Mouse (Mus musculus): ENCODE data around the gene BC048679. TPM values are rescaled to one million over a fixed set of nuclear protein-coding genes. Genes with fewer than 3 reads are reported as not detected.
"Not testable (repeated sequence)": the region's sequence is repeated elsewhere in the genome, so short reads cannot be mapped to it uniquely, and the experiment has no call there.

BC048679 gene
- polyA plus RNA-seq, 1 experiment from 2014 or later = not detected

DNA sequence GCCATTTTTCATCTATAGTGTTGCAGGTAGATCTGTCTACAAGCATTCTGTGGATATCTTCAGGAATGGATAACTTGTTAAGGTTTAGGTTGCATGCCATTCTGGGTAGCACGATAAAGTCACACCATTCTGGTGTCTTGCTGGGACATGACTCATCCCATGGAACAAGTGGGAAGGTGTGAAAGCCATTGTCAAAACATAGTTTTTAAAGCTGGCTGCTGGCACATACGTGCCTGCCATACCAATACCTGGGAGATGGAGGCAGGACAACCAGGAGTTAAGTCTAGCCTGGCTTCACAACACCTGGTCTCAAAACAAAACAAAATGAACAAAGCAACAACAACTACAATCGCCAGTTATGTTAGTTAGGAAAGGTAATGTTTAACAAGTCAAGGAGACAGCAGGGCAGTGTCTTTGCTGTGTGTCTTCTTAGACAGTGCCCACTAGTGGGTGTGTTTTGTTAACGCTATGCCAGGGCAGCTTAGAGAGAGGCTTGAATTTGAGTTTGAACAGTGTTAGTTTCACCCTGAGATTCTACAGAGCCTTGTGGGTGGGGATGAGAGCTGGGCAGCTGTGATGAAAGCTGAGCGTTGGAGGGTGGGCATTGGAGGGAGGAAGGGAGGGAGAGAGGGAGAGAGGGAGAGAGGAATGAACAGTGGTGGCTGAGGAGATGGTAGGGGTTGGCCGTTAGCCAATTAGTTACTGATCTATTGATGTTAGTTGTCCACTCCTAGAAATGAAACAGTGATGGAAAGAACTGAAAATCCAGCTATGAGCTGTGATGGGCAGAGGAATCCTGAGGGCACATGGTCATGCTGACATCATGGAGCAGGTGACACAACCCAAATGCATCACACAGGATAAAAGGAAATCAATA, 18.3 kb upstream of the BC048679 start:
- WGBS = 66% methylated on average over 6 of the region's 6 CpGs
- Histone ChIP-seq H3K4me1 (no peaks in the 10 kb centered on the region), H3K27me3 (no peaks in the 10 kb centered on the region), H3K4me3 (no peak overlapping the region), H3K4me2 (no peak overlapping the region), H3K27ac (no peak overlapping the region), H3K9ac (no peak overlapping the region), H3K36me3 (no peaks in the 10 kb centered on the region), H3K9me3 (no peaks in the 10 kb centered on the region)
- no peak for ATAC-seq (ENCODE audit: insufficient number of reproducible peaks, low FRiP score, low TSS enrichment, low read depth)

DNA sequence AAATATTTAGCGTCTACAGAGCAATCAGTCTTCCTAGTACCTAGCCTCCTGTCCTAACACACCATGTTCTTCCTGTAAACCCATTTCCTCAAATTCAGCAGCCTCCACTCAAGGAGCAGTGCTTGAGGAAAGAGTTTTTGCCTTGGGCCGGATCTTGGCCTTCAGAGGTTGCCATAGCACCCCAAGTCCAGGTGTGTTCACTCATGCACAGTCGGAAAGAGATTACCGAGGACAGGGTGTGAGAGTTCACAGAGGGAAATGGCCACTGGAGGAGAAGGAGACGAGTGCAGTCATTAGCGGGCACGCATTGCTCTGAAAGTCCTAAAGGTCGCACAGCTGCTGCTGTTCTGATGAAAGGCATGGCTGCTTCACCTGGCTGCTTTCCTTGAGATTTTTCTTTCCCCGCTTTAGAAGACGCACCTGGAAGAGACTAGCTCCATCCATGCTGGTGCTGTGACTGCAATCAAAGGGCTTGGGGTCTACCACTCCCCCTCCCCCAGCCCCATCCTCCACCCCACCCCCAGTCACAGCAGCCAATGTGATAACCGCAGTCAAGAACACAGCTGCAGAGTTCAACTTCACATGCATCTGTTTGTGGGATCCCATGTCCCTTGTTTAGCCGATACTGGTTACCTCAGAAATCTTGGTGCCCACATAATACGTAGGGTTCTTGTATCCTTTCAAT, 17.0 kb upstream of the BC048679 start:
- H3K4me2 ChIP-seq = no peak overlapping the region
- H3K27me3 ChIP-seq = no peaks in the 10 kb centered on the region
- no peaks in the 10 kb centered on the region for H3K36me3 ChIP-seq
- no peak overlapping the region for H3K4me3 ChIP-seq
- no peaks in the 10 kb centered on the region for H3K4me1 ChIP-seq
- no peak overlapping the region for H3K9ac ChIP-seq
- H3K9me3 ChIP-seq = no peaks in the 10 kb centered on the region
- WGBS = 52% methylated on average over 13 of the region's 13 CpGs
- no peak for ATAC-seq (ENCODE audit: insufficient number of reproducible peaks, low FRiP score, low TSS enrichment, low read depth)
- no peak overlapping the region for H3K27ac ChIP-seq

DNA sequence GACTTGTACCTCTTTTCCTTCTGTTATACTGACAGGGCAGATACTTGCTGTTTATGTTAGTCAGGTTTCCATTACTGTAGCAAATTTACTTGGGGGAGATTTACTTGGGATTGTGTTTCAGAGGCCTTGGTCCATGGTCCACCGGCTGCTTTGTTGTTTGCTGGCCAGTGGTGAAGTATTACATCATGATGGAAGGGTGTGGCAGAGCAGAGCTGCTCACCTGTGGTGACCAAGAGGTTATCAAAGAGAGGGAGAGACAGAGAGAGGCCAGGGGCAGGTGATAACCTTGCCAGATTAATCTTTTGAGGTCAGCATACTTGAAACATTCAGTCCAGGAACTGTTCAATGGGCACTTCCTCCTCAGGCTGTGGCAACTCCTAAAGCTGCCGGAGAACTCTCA, 3.0 kb upstream of the BC048679 start:
- Histone ChIP-seq H3K36me3 (no peaks in the 10 kb centered on the region), H3K27ac (no peak overlapping the region)
- 77% methylated on average over 2 of the region's 2 CpGs for WGBS

DNA sequence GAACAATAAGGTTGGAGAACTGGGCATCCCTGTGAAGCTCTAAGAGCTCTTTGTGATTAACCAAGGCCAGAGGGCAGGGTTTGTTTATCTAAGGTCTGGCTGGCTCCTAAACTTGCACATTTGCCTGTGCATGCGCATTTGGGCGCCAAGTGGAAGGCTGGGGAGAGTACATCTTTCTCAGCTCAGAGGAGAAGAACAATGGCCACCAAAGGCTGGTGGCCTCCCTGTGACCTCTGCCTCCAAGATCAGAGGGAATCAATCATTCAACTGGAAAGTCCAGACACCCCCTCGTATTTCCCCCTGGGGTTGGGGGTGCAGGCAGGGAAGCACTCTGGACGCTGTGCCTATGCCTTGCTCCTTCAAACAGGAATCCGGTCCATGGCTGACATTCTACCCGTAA, 910 bp downstream of the BC048679 start:
- H3K9ac ChIP-seq = no peak overlapping the region
- no peaks in the 10 kb centered on the region for H3K36me3 ChIP-seq
- WGBS = 43% methylated on average over 6 of the region's 6 CpGs
- no peak overlapping the region for H3K27ac ChIP-seq
- peaks cover 51% of the 10 kb centered on the region for H3K27me3 ChIP-seq
- no peaks in the 10 kb centered on the region for H3K9me3 ChIP-seq
- H3K4me2 ChIP-seq = no peak overlapping the region
- peaks cover 10% of the 10 kb centered on the region for H3K4me1 ChIP-seq
- no peak for ATAC-seq (ENCODE audit: insufficient number of reproducible peaks, low FRiP score, low TSS enrichment, low read depth)
- no peak overlapping the region for H3K4me3 ChIP-seq

More for the DNA sequence above, 3.0 kb upstream of the BC048679 start:
- Histone ChIP-seq H3K9ac (no peak overlapping the region), H3K4me2 (no peak overlapping the region), H3K9me3 (no peaks in the 10 kb centered on the region), H3K4me3 (no peak overlapping the region), H3K27me3 (peaks cover 13% of the 10 kb centered on the region; the same call in 1 of the 2 replicates), H3K4me1 (no peaks in the 10 kb centered on the region)
- ATAC-seq (ENCODE audit: insufficient number of reproducible peaks, low FRiP score, low TSS enrichment, low read depth) = no peak

DNA sequence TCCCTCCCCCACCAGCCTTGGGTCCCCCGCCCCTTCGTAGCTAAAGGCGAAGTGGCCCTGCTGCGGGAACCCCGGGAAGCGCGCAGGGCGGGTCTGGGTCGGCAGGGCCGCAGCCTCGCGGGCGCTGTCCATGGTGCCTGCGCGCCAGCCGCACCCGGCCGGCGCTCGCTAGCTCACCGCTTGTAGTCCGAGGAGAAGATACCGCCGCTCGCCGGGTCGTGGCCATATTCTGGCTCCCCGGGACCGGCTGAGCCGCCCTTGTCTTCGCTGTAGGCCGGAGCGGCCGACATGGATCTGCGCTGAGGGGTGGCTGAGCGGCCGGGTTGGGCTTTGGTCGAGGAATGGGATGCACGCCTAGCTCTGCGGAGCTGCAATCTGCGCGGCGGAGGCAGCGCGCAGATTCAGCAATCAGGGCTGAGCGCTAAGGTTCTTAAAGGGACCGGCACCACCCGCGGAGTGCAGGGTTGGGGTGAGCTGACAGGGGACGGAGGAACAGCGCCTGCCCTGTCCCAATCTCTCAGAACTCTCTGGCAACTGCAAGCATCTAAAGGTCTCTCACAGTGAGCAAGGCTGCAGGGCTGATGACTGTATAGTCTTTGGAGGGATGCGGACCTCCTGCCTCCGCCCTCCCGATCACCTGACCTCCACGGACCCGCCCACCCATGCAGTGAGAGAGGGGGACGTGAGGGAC, 4.6 kb downstream of the BC048679 start, which contains the start of gene Ap3b2:
Gene Ap3b2, minus strand, starts transcription at position 595 of the 691 bp plus-strand sequence.
- ATAC-seq (ENCODE audit: insufficient number of reproducible peaks, low FRiP score, low TSS enrichment, low read depth) = 0 out of 2 replicates have a peak, but pooled peaks have one; percentile 44
- under 1% methylated on average over 57 of the region's 57 CpGs for WGBS
- no peak within 1 kb of the TSS; the same call in 1 of the 2 replicates for H3K9ac ChIP-seq

DNA sequence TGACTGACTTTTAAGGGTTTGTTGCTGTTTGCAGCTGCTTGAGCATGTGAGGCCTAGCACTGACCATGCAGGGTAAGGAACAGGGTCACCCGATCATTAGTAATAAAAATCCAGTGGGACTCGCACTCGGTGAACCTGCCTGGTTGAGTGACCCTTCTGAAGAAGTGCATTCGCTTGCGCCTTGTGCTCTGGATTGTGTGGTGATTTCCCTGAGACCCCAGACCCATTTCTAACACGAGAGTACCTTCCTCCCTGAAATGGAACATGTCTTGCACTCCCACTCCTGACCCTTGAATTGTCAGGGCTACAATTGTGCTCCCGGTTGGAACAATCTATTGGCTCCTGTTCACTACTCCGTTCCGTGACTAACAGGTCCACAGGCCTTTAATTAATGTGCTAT, 5.5 kb downstream of the BC048679 start:
- peaks cover 10% of the 10 kb centered on the region for H3K4me1 ChIP-seq
- no peak overlapping the region for H3K9ac ChIP-seq
- H3K9me3 ChIP-seq = no peaks in the 10 kb centered on the region
- WGBS = 47% methylated on average over 9 of the region's 9 CpGs
- no peak overlapping the region for H3K4me2 ChIP-seq
- no peak for ATAC-seq (ENCODE audit: insufficient number of reproducible peaks, low FRiP score, low TSS enrichment, low read depth)
- H3K4me3 ChIP-seq = no peak overlapping the region
- H3K27ac ChIP-seq = no peak overlapping the region
- no peaks in the 10 kb centered on the region for H3K36me3 ChIP-seq
- peaks cover 56% of the 10 kb centered on the region for H3K27me3 ChIP-seq

More for the DNA sequence above, 4.6 kb downstream of the BC048679 start, which contains the start of gene Ap3b2:
- peak within 1 kb of the TSS; percentile 46 for H3K4me3 ChIP-seq
- H3K4me1 ChIP-seq = peaks cover 10% of the 10 kb centered on the region
- peaks cover 60% of the 10 kb centered on the region for H3K27me3 ChIP-seq
- no peak within 1 kb of the TSS for H3K27ac ChIP-seq
- H3K9me3 ChIP-seq = no peaks in the 10 kb centered on the region
- peak within 1 kb of the TSS; percentile 93 for H3K4me2 ChIP-seq
- H3K36me3 ChIP-seq = no peaks in the 10 kb centered on the region

DNA sequence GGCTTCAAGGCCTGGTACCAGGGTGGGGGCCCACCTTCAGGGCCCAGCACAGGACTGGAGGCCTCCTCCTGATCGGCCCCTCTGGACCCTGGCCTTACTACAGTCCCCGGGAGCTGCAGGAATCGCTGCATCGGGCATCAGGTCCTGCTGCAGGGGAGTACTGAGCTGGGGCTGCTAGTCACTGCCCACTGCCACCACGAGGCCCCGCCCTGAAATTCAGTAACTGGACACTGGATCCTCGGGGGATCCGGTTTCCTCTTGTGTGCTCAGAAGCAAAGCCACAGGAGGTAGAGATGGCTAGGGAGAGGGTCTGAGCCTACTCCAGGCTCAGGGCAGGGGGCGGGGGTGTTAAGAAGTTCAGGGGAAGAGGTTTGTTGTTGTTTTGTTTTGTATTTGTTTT, 8.4 kb downstream of the BC048679 start:
- H3K36me3 ChIP-seq = no peaks in the 10 kb centered on the region
- H3K4me2 ChIP-seq = no peak overlapping the region

DNA sequence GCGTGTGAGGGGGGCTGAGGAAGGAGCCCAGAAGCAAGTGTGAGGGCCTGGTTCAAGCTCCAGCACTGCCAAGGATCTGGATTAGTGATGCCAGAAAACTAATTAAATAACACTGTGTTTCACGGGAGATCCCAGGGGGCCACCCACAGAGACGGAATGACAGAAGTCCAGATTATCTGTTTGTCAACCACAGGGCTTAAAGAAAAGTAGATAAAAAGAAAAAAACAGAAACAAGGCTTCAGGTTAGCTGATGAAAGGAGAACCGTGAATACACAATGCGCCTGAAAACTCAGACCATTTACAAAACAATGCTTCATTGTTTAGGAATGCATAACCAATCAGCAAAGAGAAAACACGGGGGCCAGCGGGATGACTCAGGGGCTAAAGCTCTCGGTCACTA, 17.3 kb downstream of the BC048679 start:
- 14% methylated on average over 8 of the region's 8 CpGs for WGBS
- H3K9ac ChIP-seq = no peak overlapping the region
- H3K4me3 ChIP-seq = no peak overlapping the region
- no peak for ATAC-seq (ENCODE audit: insufficient number of reproducible peaks, low FRiP score, low TSS enrichment, low read depth)
- 0 out of 2 replicates have a peak, but pooled peaks cover 7% of the 10 kb centered on the region for H3K4me1 ChIP-seq
- peaks cover 22% of the 10 kb centered on the region for H3K27me3 ChIP-seq
- H3K27ac ChIP-seq = no peak overlapping the region
- H3K4me2 ChIP-seq = no peak overlapping the region
- no peaks in the 10 kb centered on the region for H3K9me3 ChIP-seq
- no peaks in the 10 kb centered on the region for H3K36me3 ChIP-seq

More for the DNA sequence above, 8.4 kb downstream of the BC048679 start:
- peaks cover 34% of the 10 kb centered on the region for H3K27me3 ChIP-seq
- H3K27ac ChIP-seq = no peak overlapping the region
- no peak overlapping the region for H3K4me3 ChIP-seq
- 9% methylated on average over 9 of the region's 9 CpGs for WGBS
- H3K9ac ChIP-seq = no peak overlapping the region
- no peak for ATAC-seq (ENCODE audit: insufficient number of reproducible peaks, low FRiP score, low TSS enrichment, low read depth)
- H3K9me3 ChIP-seq = no peaks in the 10 kb centered on the region
- peaks cover 10% of the 10 kb centered on the region for H3K4me1 ChIP-seq

DNA sequence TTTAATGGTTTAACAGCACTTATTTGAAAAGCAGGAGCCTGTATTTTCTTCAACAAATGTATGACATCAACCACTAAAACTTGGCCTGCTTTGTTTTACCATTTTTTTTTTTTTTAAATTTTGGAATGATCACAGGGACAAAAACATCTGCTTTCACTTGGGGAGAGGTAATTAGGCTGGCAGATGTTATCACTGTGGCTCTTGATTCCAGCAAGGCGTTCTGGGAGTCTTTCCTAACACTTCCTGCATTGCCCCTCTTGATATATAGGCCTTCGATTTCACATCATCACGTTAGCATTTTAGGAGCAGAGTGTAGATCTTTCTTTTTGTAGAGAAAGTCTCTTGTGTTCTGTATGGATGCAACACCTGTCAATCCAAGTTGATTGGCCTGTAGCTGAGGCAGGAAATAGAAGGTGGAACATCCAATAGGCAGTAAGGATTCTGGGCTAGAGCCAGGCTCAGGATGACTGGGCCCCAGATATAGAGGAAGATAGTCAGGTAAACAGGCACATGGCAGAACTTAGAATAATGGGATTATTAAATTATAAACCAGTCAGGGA, 18.5 kb downstream of the BC048679 start:
- ATAC-seq (ENCODE audit: insufficient number of reproducible peaks, low FRiP score, low TSS enrichment, low read depth) = no peak
- H3K4me1 ChIP-seq = 0 out of 2 replicates have a peak, but pooled peaks cover 7% of the 10 kb centered on the region
- no peak overlapping the region for H3K27ac ChIP-seq
- no peaks in the 10 kb centered on the region for H3K36me3 ChIP-seq
- 25% methylated on average over 3 of the region's 3 CpGs for WGBS
- H3K4me3 ChIP-seq = no peak overlapping the region
- no peaks in the 10 kb centered on the region for H3K9me3 ChIP-seq
- H3K4me2 ChIP-seq = no peak overlapping the region
- H3K9ac ChIP-seq = no peak overlapping the region
- H3K27me3 ChIP-seq = peaks cover 27% of the 10 kb centered on the region

DNA sequence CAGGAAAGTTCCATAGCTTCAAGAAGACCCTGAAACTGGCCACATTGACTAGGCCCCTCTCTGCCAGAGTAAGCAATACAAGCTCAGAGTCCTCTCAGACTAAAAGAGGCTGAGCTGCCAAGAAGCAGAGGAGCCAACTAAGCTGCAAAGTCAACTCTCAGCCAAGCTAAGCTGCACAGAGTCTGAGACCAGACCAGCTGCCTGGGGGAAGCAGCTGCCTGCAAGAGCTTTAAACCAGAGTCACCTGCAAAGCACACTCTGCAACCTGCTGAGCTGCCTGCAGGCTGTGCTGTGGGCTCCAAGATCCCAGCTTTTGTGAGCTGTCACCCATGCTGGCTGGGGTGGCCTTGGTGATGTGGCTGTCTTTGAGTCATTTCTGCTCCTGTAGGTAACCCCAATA, 19.8 kb downstream of the BC048679 start:
- not testable (repeated sequence) for H3K9me3 ChIP-seq; H3K9ac ChIP-seq; H3K27ac ChIP-seq; ATAC-seq (ENCODE audit: insufficient number of reproducible peaks, low FRiP score, low TSS enrichment, low read depth); H3K4me3 ChIP-seq; H3K4me2 ChIP-seq; H3K4me1 ChIP-seq; H3K36me3 ChIP-seq
- H3K27me3 ChIP-seq = peaks cover 27% of the 10 kb centered on the region

DNA sequence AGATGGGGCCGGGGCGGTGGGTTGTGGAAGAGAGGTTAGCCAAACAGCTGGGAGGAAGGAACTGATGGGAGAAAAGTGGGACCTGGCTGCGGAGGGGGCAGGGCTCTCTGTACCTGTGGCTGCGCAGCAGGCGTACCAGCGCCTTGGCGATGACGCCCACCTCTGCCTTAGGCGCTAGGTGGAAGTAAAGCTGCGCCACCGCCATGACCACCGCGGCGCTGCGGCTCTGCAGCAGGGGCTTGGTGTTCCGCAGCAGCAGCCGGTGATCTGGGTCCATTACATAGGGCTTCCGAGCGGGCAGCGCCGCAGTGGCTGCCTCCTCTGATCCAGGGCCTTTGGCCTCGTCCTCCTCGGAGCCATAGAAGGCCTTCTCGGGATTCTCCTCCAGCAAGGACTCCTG, 21.2 kb downstream of the BC048679 start:
- H3K4me2 ChIP-seq = 0 out of 2 replicates have a peak overlapping the region, but pooled peaks have one; percentile 6
- no peaks in the 10 kb centered on the region for H3K36me3 ChIP-seq
- 0 out of 2 replicates have a peak, but pooled peaks cover 7% of the 10 kb centered on the region for H3K4me1 ChIP-seq
- peaks cover 27% of the 10 kb centered on the region for H3K27me3 ChIP-seq
- H3K9me3 ChIP-seq = no peaks in the 10 kb centered on the region
- no peak overlapping the region for H3K4me3 ChIP-seq
- ATAC-seq (ENCODE audit: insufficient number of reproducible peaks, low FRiP score, low TSS enrichment, low read depth) = no peak
- WGBS = 3% methylated on average over 24 of the region's 24 CpGs
- H3K9ac ChIP-seq = no peak overlapping the region
- H3K27ac ChIP-seq = no peak overlapping the region
